Mouse (Mus musculus) forelimb bud, embryonic 11.5 days (tissue): ENCODE results near the gene Ston1.

Source experiments
- DNase-seq: peaks from one replicate; pipeline ENCODE4 v3.0.0-alpha.2; 2012; ENCODE audit warnings: low read depth, low spot score

Gene Ston1

DNA sequence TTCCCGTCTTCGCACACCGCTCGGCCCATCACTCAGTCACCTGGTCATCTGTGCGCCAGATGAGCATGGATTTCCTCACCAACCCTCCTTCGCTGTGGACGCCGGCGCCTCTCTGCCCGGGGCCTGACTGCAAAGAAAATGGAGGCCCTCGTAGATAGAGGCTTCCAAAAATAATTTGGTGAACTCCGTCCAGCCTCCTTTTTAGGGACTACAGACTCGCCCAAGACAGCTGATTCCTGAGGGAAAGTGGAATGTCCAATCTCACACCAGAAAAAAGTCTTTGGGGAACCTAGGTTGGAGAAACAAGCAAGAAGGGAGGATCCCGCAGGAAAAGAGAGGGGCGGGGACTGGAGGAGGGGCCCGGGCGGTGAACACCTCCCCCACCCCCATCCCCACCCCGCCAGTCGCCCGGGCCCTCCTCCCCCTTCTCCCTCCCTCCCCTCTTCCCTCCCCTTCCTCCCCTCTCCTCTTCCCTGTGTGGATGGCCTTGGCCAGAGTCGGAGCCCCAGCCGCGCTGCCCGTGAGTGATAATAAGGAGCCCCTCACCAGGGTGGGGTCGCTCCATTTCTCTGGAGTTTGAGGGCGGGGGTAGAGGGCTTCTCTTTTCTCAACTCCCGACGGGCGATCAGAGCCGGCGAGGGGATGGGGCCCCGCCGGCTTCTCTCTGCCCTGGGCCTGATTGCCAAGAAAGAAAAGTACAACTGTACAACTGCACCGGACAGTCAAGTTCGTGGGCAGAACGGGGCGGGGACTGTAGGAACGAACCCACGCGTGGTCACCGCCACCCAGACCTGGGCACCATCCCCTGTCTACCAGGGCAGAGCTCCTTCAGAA, at the start of gene Ston1:
Gene Ston1, plus strand, starts transcription at position 463 of the 834 bp plus-strand sequence.
- peak; percentile 90 for DNase-seq

DNA sequence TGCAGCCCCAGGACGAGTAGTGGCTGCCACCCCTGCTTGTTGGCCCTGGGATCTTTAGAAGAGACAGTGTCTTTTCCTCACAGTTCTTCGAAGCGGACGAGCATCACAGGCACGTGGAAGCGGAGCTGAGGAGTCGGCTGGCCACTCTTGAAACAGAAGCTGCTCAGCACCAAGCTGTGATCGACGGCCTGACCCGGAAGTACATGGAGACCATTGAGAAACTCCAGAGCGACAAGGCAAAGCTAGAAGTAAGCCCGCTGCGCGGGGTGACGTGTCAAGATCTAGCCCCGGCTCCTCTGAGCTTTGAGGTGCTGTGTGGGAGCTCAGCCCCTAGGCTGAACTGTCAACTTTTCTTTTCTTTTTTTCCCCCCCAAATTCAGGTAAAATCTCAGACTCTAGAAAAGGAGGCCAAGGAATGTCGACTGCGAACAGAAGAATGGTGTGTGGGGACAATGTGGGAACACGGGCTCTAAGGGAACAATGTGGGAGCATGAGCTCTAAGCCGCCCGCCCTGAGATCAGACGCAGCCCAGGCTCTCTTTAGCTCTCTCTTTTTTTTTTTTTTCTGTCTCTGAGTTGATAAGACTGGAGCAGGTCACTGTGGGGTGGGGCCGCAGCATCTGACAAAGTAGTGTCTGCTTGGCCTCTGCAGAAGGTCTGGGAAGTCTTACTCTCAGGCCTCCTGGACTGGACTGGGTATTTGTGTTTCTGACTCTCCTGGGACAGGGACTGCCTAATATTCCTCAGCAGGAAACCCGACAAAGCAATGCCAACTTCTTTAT, 47.9 kb upstream of the Ston1 start:
- DNase-seq: no peak

DNA sequence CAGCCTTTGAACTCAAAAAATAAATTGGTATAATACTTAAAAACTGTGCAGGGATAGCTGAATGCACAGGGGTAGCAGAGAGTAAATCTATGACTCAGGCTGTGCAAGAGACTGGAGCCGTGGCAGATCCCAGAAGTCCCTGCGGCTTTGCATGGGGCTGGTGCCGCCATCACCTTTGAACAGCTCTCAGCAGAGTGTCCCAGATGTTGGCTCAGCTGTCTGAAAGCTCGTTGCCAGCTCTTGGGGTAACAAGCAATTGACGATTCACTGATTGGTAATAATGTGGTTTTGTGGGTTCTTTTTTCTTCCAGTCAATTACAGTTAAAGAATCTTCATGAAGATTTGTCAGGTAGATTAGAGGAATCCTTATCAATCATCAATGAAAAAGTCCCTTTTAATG, 47.1 kb upstream of the Ston1 start:
- DNase-seq: no peak

DNA sequence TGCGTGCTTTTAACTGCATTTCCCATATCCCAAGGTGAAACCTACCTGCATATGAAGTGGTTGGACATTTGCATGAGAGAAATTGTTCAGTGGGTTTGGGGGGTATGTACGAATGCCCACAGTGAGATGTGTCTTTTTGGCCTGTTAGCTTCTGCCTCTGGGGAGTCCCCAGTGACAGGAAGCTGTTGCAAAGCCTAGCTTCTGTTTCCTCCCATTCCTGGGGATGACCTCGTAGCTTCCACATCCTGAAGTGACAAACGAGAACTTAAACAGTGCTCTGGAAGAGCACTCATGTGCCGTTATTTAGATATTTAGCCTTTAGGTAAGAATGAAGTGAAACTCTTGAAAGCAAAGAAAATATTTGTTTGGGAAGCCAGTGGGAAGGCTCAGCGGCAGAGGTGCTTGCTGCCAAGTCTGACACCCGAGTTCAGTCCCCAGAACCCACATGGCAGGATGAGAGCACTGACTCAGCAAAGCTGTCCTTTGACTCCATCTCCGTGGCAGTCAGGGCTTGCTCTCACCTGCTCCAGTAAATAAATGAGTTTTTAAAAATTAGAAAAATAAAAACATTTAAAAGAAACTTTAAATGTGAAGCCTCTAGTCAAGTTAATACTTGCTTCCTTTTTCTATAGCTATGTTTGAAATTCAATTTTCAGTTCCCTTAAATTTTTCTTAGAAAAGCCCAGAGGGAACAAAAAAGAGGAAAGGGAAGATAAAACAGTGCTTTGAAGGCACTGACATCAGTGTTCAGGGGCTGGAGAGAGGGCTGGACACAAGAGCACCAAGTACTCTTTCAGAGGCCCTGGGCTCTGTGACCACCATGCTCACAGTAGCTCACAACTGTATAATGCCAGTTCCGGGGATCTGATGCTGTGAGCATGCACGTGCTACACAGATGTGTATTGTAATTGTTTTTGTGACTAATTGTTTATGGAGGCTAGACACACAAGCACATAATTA, 46.2 kb upstream of the Ston1 start:
- DNase-seq: no peak

DNA sequence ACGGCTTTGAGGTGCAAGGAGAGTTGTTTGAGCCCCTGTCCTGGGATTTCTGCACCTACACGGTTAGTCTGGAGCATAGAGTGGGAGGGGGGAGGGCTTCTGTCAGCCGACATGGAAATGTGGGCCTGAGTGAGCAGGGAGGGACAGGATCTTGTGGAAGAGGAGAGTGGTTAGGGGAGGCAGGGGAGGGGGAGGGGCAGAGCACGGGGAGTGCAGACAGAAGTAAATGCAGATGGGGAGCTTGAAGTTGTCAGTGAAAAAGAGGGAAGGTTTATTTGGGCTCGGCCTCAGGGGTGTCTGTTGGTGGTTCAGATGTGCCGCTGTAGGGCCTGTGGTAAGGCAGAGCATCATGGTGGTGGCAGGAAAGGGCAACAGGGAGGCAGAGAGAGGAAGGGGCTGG, 44.9 kb upstream of the Ston1 start:
- DNase-seq: no peak

DNA sequence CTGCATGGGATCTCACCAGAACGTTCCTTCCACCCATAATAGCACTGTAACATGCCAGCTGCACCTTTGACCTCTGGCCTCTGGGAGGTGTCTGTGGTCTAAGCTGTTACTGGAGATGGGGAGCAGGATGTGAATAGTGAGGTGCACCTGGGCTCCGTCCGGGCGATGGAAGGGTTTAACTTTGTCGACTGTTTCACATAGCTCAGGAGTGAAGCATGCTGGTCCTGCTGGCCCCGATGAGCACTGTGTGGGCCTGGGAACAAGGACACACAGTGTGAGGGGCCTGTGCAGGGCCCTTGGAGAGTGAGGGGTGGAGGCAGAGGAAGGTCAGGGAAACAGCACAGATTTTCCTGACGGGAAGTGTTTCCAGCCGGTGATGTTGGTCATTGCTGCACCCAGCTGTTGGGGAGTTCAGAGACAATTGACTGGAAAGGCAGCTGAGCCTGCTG, 44.5 kb upstream of the Ston1 start:
- DNase-seq: no peak

DNA sequence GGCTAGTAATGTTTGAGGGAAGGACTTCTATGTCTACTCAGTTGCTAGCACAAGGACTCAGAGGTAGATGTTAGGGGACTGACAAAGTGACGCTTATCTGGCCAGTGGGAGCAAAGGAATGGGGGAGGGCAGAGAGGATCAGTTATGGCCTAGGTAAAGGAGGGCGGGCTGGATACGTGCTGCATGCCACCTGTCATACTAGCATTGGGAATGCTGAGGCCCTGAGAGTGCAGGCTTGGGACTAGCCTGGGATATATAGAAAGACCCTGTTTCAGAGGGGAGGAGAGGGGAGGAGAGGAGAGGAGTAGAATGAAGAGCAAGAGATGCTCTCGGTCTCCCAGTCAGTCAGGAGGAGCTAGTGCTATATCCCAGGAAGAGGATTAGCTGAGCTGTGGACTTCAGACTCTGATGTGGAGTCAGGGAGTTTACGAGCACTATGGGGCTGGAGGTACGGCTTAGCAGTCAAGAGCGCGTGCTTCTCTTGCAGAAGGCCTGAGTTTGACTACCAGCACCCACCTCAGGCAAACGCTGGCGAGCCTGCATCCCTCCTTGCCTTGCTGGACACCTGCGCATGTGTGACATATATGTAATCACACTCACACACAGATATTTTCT, 43.9 kb upstream of the Ston1 start:
- DNase-seq: no peak

DNA sequence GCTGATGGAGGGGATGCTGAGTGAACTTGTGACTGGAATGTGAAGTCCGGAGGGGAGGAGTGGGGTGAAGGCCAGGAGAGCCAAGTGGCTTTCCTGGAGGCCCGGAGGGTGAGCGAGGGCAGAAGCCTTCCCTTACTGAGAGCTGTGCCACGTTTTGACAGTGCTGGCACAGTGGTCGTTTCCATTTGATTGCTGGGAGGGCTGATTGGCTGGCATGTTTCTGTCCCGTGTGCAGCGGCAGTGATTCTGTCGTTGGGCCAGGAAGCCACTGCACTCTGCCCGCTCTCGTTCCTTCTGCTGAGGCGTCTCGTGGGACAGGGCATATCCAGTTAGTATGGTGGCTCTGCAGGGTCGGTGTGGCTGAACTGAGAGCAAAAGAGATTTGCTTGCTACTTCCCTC, 41.3 kb upstream of the Ston1 start:
- no peak for DNase-seq

DNA sequence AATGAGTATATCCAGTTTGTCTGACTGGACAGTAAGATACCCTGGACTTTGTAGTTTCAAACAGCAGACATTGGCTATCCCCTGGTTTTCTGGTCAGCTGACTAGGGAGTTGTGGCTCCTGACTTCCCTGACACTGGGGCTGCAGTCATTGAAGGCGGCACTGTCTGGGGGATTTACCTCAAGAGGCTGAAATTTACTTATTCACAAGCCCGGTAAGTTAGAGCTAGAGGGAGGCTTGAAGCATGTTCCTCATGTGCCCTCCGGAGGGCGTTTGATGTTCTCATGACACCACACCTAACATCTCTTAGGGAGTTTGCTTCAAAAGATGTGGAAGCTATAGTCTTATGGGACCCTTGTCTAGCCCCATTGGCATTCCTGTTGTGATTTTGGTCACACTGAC, 40.8 kb upstream of the Ston1 start:
- no peak for DNase-seq

DNA sequence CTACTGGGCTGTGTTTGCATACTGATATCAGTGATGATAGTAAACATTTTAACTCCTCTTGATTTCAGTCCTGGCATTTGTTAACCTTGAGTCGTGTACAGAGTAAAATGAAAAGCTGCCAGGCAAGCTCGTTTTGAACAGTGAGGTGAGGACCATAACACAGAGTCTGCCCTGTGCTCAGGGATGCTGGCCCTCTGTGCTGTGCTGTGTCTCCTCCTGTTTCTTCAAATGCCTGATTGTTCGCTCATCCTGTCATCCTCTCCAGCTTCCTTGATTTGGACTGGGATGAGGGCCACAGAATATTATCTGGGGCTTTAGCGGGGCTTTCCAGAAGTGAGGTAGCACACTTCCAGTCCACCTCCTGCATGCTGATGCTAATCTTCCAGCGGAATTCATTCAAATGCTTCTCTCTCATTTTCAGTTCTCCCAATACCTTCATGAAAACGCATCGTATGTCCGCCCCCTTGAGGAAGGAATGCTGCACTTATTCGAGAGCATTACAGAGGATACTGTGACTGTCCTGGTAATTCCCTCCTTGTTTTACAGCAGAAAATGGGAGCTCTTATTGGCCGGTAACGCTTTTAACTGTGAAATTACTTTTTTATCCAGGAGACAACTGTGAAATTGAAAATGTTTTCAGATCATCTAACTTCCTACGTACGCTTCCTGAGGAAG, 39.2 kb upstream of the Ston1 start:
- DNase-seq: peak; percentile 69

DNA sequence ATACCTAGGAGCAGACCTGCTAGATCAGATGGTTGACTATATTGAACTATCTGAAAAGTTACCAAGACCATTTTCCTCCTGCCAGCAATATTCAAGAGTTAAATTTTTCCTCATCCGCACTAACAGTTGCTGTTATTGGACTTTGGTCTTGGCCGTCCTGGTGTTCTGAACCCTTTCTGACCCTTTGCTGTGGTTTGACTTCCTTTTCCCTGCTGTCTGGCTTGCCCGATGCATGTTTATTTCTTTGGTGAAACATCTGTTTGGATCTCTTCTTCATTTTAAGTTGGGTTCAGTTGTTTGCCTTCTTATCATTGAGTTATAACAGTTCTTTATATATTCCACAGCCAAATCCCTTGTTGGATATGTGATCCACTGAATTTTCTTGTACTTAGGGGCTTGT, 33.9 kb upstream of the Ston1 start:
- DNase-seq: no peak

DNA sequence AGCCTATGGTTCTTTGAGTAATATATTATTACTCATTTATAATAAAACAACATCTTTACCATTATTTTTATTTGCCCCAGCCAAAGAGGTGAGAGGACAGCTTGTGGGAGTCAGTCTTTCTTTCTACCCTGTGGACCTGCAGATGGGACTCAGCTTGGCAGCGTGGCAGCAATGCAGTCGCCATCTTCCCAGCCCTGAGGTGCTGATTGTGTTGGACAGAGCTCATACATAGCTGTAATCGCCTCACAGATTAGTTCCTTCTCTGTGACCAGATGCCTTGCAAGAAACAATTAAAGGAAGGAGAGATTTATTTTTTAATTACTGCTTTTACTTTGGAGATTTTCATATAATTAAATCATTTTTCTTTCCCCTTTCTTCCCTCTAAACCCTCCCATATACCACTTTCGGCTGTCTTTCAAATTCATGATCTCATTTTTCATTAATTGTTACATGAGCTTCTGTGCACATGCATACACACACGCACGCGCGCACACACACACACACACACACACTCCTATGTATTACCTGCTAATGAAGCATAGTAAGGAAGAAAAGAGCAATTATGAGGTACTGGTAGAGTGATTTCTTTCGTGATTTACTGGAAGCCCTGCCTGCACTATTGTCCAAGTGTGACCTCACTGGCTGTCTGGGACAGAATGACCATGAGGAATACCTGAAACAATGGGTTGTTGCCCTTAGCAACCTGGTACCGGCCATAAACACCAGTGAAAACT, 27.5 kb upstream of the Ston1 start:
- DNase-seq: no peak

DNA sequence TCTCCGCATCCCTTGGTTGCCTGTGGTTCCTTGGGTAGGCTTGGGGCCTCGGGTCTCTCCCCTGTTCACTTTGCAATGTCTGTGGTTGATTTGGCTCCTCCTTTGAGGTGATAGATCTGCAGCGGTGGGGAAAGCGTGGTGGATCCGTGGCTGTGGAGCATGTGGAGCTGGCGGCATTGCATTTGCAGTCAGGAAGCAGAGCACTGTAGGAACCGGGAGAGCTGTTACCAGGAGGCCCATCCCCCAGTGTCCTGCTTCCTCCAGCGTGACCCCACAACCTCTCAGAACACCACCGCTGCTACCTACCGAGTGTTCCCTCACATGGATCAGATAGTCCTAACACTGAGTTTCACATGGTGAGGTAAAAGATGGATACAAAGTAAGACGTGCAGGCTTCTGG, 26.7 kb upstream of the Ston1 start:
- DNase-seq: no peak

DNA sequence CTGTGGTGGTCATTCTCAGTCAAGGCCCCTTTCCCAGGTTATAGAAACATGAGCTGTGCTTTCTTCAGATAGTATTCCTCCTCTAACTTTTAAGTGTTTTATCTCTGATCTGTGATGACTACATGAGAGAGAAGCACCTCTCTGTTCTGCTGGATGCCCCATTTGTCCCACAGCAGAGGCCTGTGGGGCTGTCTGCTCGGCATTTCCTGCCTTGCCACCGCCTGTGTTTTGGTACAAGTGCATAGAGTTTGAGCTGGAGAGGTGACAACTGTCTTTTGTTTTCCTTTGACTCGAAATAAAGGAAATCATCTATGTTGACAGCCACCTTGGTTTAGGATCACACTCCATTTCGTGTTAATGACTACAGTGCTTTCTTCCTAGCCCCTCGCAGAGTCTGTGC, 22.7 kb upstream of the Ston1 start:
- no peak for DNase-seq

DNA sequence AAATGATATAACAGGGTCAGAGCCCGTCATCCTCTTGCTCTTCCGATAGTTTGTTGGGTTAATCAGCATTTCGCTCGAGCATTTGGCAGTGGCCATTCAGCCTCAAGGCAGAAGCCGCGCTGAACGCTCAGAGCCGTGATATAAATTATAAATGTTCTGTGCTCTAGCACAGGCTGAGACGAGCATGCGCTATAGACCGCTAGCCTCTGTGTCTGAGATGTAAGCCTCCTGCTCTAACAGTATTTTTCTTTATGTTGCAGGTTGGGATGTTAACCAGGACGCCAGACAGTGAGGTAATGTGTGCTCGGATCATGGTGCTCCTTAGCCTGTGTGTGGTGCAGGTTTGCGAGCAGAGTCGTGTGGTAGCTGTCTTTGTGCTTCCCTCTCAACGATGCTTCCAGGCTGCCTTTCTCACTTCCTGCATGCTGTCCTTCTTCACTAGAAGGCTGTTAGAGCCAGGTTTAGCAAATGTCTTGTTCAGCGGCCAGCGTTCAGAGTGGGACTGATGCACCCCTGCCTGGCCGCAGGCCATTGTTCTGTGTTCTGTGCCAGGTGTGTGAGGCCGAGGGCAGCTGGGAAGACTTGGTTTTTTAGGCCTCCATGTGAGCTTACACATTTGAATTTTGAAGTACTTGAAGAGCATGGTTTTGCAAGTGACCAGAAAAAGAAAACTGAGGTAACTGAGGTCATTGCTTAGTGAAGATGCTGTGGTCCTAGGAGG, 18.8 kb upstream of the Ston1 start:
- DNase-seq: no peak

DNA sequence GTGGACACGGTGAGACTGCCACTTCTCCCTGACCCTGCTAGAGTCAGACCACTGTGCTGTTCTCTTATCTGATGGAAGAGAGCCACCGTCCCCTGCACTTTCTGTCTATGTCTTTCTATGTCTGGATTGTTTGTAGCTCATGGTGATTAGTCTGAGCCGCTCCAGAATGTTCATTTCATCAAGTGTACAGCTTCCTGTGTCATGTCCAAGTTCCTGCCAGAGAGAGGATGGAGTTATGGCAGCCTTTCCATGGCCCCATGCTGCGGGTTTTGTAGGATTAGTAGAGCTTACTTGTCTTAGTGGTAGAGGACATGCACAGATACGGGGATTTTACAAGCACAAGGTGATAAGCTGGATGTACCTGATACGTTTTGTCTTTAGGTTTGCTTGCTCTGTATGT, 16.9 kb upstream of the Ston1 start:
- no peak for DNase-seq

DNA sequence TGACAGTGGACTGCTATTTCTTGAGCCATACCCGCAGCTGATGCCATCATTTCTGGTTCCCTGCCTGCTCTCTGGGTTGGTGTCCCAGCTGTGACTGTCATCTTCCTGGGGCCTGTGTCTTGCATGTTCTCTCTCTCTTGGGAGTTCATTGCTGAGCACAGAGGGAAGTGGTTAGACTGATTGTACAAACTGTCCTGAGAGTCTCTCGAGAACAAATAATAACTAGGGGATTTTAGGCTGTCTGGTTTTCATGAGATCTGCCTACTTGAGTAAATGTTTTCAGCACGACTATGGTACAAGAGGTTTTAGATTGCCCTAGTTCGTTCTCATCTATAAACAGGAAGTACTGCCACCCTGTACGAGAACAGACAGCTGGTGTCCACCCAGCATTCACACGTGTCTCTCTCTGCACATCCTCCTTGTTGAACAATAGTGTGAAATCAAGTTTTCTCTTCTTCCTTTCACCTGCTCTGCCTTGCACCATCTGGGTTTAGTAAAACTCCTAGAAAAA, 15.9 kb upstream of the Ston1 start:
- no peak for DNase-seq

DNA sequence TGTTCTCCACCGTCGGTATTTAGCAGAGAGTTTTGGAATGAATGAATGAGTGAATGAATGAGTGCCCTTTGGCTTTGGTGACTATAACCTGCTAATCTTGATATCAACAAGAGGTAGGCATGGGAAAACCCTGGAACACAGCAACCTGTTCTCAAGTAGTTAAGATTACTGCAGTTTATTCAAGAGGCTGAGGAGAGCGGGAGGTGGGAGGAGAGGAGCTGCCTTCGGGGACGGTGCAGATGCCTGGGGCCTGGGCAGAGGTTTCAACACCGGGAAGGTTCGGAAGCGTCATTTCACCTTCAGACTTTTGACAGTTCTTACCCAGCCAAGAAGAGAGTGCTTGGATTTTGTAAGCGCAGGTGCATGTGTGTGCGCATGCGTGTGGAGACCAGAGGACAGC, 14.5 kb upstream of the Ston1 start:
- no peak for DNase-seq

DNA sequence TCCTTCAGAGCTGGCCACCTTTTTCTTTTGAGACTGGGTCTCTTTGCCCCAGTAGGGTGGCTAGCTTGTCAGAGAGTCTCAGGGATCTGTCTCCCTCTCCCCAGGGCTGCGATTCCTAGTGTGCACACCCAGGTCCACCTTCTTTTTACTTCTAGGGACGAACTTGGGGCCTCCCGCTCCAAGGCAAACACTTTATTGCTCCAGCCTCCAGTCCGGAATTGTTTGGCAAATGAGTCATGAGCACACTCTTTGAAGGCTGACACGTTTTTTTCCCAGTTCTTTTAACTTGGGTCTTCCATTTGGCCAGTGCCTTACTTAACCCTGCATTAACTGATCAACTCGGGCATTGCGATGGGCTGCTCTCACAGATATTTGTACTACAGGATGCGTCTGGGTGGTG, 14.1 kb upstream of the Ston1 start:
- DNase-seq: no peak
